Mouse (Mus musculus): ENCODE measurements around the gene Prss36.

- TF ChIP-seq CTCF (IDR thresholded peaks at IDR 0.05; ENCODE audit: low read depth, low read length) = no peak
- TF ChIP-seq POLR2A (IDR thresholded peaks at IDR 0.05; ENCODE audit: extremely low read depth, insufficient read depth, low read length) = no peak
These were observed at the start of gene Prss36 for GRCm38 (mm10) chr7:127946470-127947023.
